Mouse (Mus musculus) hindbrain, embryonic 11.5 days (tissue): ENCODE measurements around the gene Cpeb3. TPM values are rescaled to one million over a fixed set of nuclear protein-coding genes. Genes with fewer than 3 reads are reported as not detected.

Source experiments
- ATAC-seq: fragments of 200-750 bp; cut with Nextera tagmentation; 2 replicates; pipeline ENCODE4 v1.8.0; 2017; ENCODE audit warnings: mild to moderate bottlenecking, moderate TSS enrichment, moderate library complexity; ENCODE audit not compliant: low FRiP score
- DNase-seq: peaks from one replicate; pipeline ENCODE4 v3.0.0-alpha.2; 2015; ENCODE audit warnings: low spot score
- H3K27ac ChIP-seq: fragments of 300-500 bp; sonication (generic); 2 replicates; pipeline ENCODE4 v1.5.1; 2014; ENCODE audit warnings: mild to moderate bottlenecking, low read depth, low read length
- H3K27me3 ChIP-seq: fragments of 300-500 bp; sonication (generic); 2 replicates; pipeline ENCODE4 v1.6.1; 2014; ENCODE audit warnings: mild to moderate bottlenecking, low read length, moderate library complexity, mixed read lengths; ENCODE audit not compliant: control insufficient read depth, insufficient read depth
- H3K36me3 ChIP-seq: fragments of 300-500 bp; sonication (generic); 2 replicates; pipeline ENCODE4 v1.6.1; 2014; ENCODE audit warnings: mild to moderate bottlenecking, low read length, moderate library complexity, mixed read lengths; ENCODE audit not compliant: control insufficient read depth, insufficient read depth
- H3K4me1 ChIP-seq: fragments of 300-500 bp; sonication (generic); replicated peaks from 2 replicates; pipeline ENCODE4 v1.6.1; 2014; ENCODE audit warnings: low read length, mixed read lengths; ENCODE audit not compliant: control insufficient read depth, insufficient read depth
- H3K4me2 ChIP-seq: fragments of 300-500 bp; sonication (generic); replicated peaks from 2 replicates; pipeline ENCODE4 v1.6.1; 2014; ENCODE audit warnings: mild to moderate bottlenecking, low read depth, low read length
- H3K4me3 ChIP-seq: fragments of 300-500 bp; sonication (generic); 2 replicates; pipeline ENCODE4 v1.5.1; 2014; ENCODE audit warnings: low read depth, low read length
- H3K9ac ChIP-seq: fragments of 300-500 bp; sonication (generic); 2 replicates; pipeline ENCODE4 v1.6.1; 2014; ENCODE audit warnings: low read depth, low read length
- H3K9me3 ChIP-seq: fragments of 300-500 bp; sonication (generic); 2 replicates; pipeline ENCODE4 v1.6.1; 2016; ENCODE audit warnings: low read length; ENCODE audit not compliant: control insufficient read depth
- WGBS: fragments of 180-500 bp; shearing (Covaris S2); extraction: QIAGEN DNeasy Blood & Tissue Kit; methylation state at CpG from one replicate; pipeline ENCODE4 v1.1.7; 2014; 5-methylcytosine and 5-hydroxymethylcytosine counted together
- polyA plus RNA-seq: library from polyadenylated mRNA; unstranded; fragments of >200 nt; fragmentation: Nextera tagmentation; extraction: Ambion mirVana; gene quantifications from 2 replicates; pipeline ENCODE4 v1.2.1, GENCODE M21; 2014

Gene Cpeb3
- polyA plus RNA-seq, 1 experiment from 2014 or later, result 4.9 TPM

GRCm38 (mm10) chr19:37026408-37026807 lies 182.0 kb downstream of the Cpeb3 start:
- Histone ChIP-seq H3K36me3 (no peaks in the 10 kb centered on the region), H3K4me3 (no peak overlapping the region), H3K4me2 (no peak overlapping the region), H3K9me3 (no peaks in the 10 kb centered on the region), H3K9ac (no peak overlapping the region), H3K27me3 (no peaks in the 10 kb centered on the region), H3K4me1 (no peaks in the 10 kb centered on the region), H3K27ac (no peak overlapping the region)
- no peak for DNase-seq
- 75% methylated on average over 11 of the region's 11 CpGs for whole genome bisulfite sequencing
- no peak for ATAC-seq

GRCm38 (mm10) chr19:37025839-37026319 lies 182.5 kb downstream of the Cpeb3 start:
- H3K4me2 ChIP-seq, result no peak overlapping the region
- ATAC-seq (no peak), DNase-seq (no peak)
- H3K27ac ChIP-seq, result no peak overlapping the region
- no peaks in the 10 kb centered on the region for H3K27me3 ChIP-seq
- no peaks in the 10 kb centered on the region for H3K36me3 ChIP-seq
- no peak overlapping the region for H3K9ac ChIP-seq
- H3K4me1 ChIP-seq, result no peaks in the 10 kb centered on the region
- H3K4me3 ChIP-seq, result no peak overlapping the region
- H3K9me3 ChIP-seq, result no peaks in the 10 kb centered on the region
- WGBS, result 83% methylated on average over 13 of the region's 13 CpGs

GRCm38 (mm10) chr19:37022146-37022545 lies 186.3 kb downstream of the Cpeb3 start:
- Histone ChIP-seq H3K9me3 (no peaks in the 10 kb centered on the region), H3K27me3 (no peaks in the 10 kb centered on the region)
- 84% methylated on average over 5 of the region's 5 CpGs for WGBS

GRCm38 (mm10) chr19:37020951-37021350 lies 187.4 kb downstream of the Cpeb3 start:
- Histone ChIP-seq H3K27me3 (no peaks in the 10 kb centered on the region), H3K36me3 (no peaks in the 10 kb centered on the region), H3K27ac (no peak overlapping the region), H3K4me2 (no peak overlapping the region), H3K4me1 (0 out of 2 replicates have a peak, but pooled peaks cover 4% of the 10 kb centered on the region), H3K4me3 (no peak overlapping the region), H3K9ac (no peak overlapping the region), H3K9me3 (no peaks in the 10 kb centered on the region)
- DNase-seq (no peak), ATAC-seq (no peak)
- 86% methylated on average over 11 of the region's 11 CpGs for WGBS

More at GRCm38 (mm10) chr19:37022146-37022545, 186.3 kb downstream of the Cpeb3 start:
- Histone ChIP-seq H3K27ac (no peak overlapping the region), H3K4me3 (no peak overlapping the region), H3K9ac (no peak overlapping the region), H3K4me1 (0 out of 2 replicates have a peak, but pooled peaks cover 4% of the 10 kb centered on the region), H3K36me3 (no peaks in the 10 kb centered on the region), H3K4me2 (no peak overlapping the region)
- ATAC-seq (no peak), DNase-seq (no peak)

- H3K4me1 ChIP-seq, result 0 out of 2 replicates have a peak, but pooled peaks cover 4% of the 10 kb centered on the region
- ATAC-seq (peak; percentile 33; the same call in 1 of the 2 replicates), DNase-seq (no peak)
- no peaks in the 10 kb centered on the region for H3K36me3 ChIP-seq
- no peak overlapping the region for H3K4me2 ChIP-seq
- H3K27ac ChIP-seq, result no peak overlapping the region
- H3K27me3 ChIP-seq, result no peaks in the 10 kb centered on the region
- H3K9me3 ChIP-seq, result no peaks in the 10 kb centered on the region
- 60% methylated on average over 4 of the region's 5 CpGs for WGBS
- H3K4me3 ChIP-seq, result no peak overlapping the region
- H3K9ac ChIP-seq, result no peak overlapping the region
Observed at GRCm38 (mm10) chr19:37020531-37020930, 187.9 kb downstream of the Cpeb3 start.

GRCm38 (mm10) chr19:37018931-37019330 lies 189.5 kb downstream of the Cpeb3 start:
- no peak overlapping the region; the same call in 1 of the 2 replicates for H3K9ac ChIP-seq
- ATAC-seq (no peak), DNase-seq (no peak)
- H3K4me1 ChIP-seq, result 0 out of 2 replicates have a peak, but pooled peaks cover 4% of the 10 kb centered on the region
- peak overlapping the region; percentile 28 for H3K4me3 ChIP-seq
- H3K36me3 ChIP-seq, result no peaks in the 10 kb centered on the region
- no peaks in the 10 kb centered on the region for H3K27me3 ChIP-seq
- WGBS, result 66% methylated on average over 5 of the region's 5 CpGs
- no peaks in the 10 kb centered on the region for H3K9me3 ChIP-seq
- H3K4me2 ChIP-seq, result peak overlapping the region; percentile 41
- H3K27ac ChIP-seq, result no peak overlapping the region

GRCm38 (mm10) chr19:37018411-37018810 lies 190.0 kb downstream of the Cpeb3 start:
- H3K27me3 ChIP-seq, result no peaks in the 10 kb centered on the region
- peak; percentile 89 for ATAC-seq
- peak overlapping the region; percentile 41 for H3K4me2 ChIP-seq
- no peak overlapping the region for H3K27ac ChIP-seq
- 0 out of 2 replicates have a peak, but pooled peaks cover 4% of the 10 kb centered on the region for H3K4me1 ChIP-seq
- H3K9me3 ChIP-seq, result no peaks in the 10 kb centered on the region
- peak; percentile 85 for DNase-seq
- H3K36me3 ChIP-seq, result no peaks in the 10 kb centered on the region
- 3% methylated on average over 25 of the region's 26 CpGs for WGBS
- H3K4me3 ChIP-seq, result peak overlapping the region; percentile 28
- peak overlapping the region; percentile 16; the same call in 1 of the 2 replicates for H3K9ac ChIP-seq

- Histone ChIP-seq H3K4me1 (0 out of 2 replicates have a peak, but pooled peaks cover 4% of the 10 kb centered on the region), H3K36me3 (no peaks in the 10 kb centered on the region), H3K27ac (no peak overlapping the region), H3K9ac (no peak overlapping the region), H3K4me2 (no peak overlapping the region), H3K9me3 (no peaks in the 10 kb centered on the region), H3K4me3 (no peak overlapping the region), H3K27me3 (no peaks in the 10 kb centered on the region)
- WGBS, result 95% methylated on average over 6 of the region's 6 CpGs
- no peak for ATAC-seq
- DNase-seq, result no peak
Observed at GRCm38 (mm10) chr19:37016890-37017289, 191.5 kb downstream of the Cpeb3 start.
